Mouse (Mus musculus): ENCODE results near the gene Eml1. TPM values are rescaled to one million over a fixed set of nuclear protein-coding genes. Genes with fewer than 3 reads are reported as not detected.

Eml1 gene
- polyA plus RNA-seq, 1 experiment = 9.5 TPM

DNA sequence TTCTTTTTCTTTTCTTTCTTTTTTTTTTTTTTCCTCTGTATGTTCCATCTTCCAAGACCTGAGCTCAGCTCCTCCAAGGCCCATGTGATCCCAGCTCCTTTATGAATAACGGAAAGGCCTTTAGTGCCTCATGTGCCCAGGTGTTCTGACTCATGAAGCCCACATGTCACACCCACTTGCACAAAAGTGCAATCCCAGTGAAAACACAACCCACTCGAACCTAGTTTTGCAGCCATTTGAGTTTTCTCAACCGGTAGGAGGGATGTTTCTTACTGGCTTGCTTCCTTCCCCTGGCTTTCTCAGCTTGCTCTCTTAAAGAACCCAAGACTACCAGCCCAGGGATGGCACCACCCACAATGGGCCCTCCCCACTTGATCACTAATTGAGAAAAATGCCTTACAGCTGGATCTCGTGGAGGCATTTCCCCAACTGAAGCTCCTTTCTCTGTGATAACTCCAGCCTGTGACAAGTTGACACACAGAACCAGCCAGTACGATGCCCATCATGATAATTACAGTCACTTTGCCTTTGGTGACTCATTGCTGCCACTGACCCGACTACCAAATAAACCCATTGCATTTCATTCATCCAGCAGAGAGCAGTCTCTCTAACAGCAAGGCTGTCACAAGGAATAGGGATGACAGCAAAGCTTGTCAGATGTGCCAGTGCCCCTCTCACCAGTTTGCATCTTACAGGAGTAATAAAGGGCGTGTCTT lies 208.6 kb downstream of the Eml1 start:
- no peak overlapping the region for H3K9ac ChIP-seq (ENCODE audit: low read depth, poor library complexity, severe bottlenecking)
- no peaks in the 10 kb centered on the region for H3K9me3 ChIP-seq (replicated peaks; ENCODE audit: control insufficient read depth, insufficient read depth, low read length, poor library complexity, severe bottlenecking)
- H3K4me3 ChIP-seq (ENCODE audit: low read depth, low read length) = no peak overlapping the region
- H3K36me3 ChIP-seq (ENCODE audit: control insufficient read depth, insufficient read depth, low read length, poor library complexity, severe bottlenecking) = no peaks in the 10 kb centered on the region; the same call in 1 of the 2 replicates
- TF ChIP-seq POLR2A (IDR thresholded peaks at IDR 0.05; ENCODE audit: insufficient read depth, low read length) (no peak), CTCF (IDR thresholded peaks at IDR 0.05; ENCODE audit: low read depth, low read length) (no peak), EP300 (IDR thresholded peaks at IDR 0.05; ENCODE audit: insufficient read depth, low read depth, low read length) (no peak)
- no peak overlapping the region for H3K27ac ChIP-seq (ENCODE audit: insufficient read depth, low read length)
- H3K27me3 ChIP-seq (ENCODE audit: control insufficient read depth, insufficient read depth, low read length, poor library complexity, severe bottlenecking) = no peaks in the 10 kb centered on the region
- H3K4me1 ChIP-seq (ENCODE audit: control insufficient read depth, insufficient read depth, low read length) = no peaks in the 10 kb centered on the region

DNA sequence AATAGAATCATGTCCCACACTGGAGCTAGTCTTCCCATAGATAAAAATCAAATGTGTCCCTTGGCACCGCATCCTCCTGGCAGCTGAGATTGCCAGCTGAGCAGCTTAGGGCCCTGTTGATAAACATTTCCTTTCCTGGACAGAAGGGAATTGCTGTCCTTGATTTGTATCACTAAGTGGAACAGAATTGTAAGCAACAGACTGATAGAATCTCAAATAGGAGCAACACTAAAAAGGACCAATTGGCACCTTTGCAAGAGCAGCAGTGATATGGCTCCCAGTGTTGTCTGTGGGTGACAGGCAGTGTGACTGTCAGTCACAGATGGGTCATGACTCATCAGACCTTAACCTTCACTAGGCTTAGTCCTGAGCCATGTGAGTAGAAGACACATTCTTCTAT lies 213.0 kb downstream of the Eml1 start:
- no peak for TF ChIP-seq CTCF (IDR thresholded peaks at IDR 0.05; ENCODE audit: low read depth, low read length)
- no peak for TF ChIP-seq POLR2A (IDR thresholded peaks at IDR 0.05; ENCODE audit: insufficient read depth, low read length)
- no peak for TF ChIP-seq EP300 (IDR thresholded peaks at IDR 0.05; ENCODE audit: insufficient read depth, low read depth, low read length)
- Histone ChIP-seq H3K9ac (ENCODE audit: low read depth, poor library complexity, severe bottlenecking) (no peak overlapping the region), H3K27me3 (ENCODE audit: control insufficient read depth, insufficient read depth, low read length, poor library complexity, severe bottlenecking) (no peaks in the 10 kb centered on the region; the same call in 1 of the 2 replicates), H3K4me1 (ENCODE audit: control insufficient read depth, insufficient read depth, low read length) (no peaks in the 10 kb centered on the region), H3K27ac (ENCODE audit: insufficient read depth, low read length) (no peak overlapping the region), H3K4me3 (ENCODE audit: low read depth, low read length) (no peak overlapping the region), H3K36me3 (ENCODE audit: control insufficient read depth, insufficient read depth, low read length, poor library complexity, severe bottlenecking) (no peaks in the 10 kb centered on the region), H3K9me3 (replicated peaks; ENCODE audit: control insufficient read depth, insufficient read depth, low read length, poor library complexity, severe bottlenecking) (no peaks in the 10 kb centered on the region)

Other genes starting within 250 kb of the Eml1 start
- 70.8 and 84.5 TPM in 2 replicates for gene Setd3, start 191.6 kb upstream of the Eml1 start, polyA plus RNA-seq (2011; ENCODE audit: insufficient read depth, insufficient read length, low read depth, missing spikeins)
- 66.9 and 69.8 TPM in 2 replicates for gene Ccnk, start 191.4 kb upstream of the Eml1 start, polyA plus RNA-seq (2011; ENCODE audit: insufficient read depth, insufficient read length, low read depth, missing spikeins)
- gene Ccdc85c, start 95.5 kb upstream of the Eml1 start, polyA plus RNA-seq (2011; ENCODE audit: insufficient read depth, insufficient read length, low read depth, missing spikeins) = 21.0 and 22.0 TPM in 2 replicates
- gene Hhipl1, start 64.7 kb upstream of the Eml1 start, polyA plus RNA-seq (2011; ENCODE audit: insufficient read depth, insufficient read length, low read depth, missing spikeins) = 0.82 and 1.1 TPM in 2 replicates
- gene Cyp46a1, start 36.6 kb upstream of the Eml1 start, polyA plus RNA-seq (2011; ENCODE audit: insufficient read depth, insufficient read length, low read depth, missing spikeins) = 1.0 and 1.6 TPM in 2 replicates
- 40.5 and 48.2 TPM in 2 replicates for gene Evl, start 183.8 kb downstream of the Eml1 start, polyA plus RNA-seq (2011; ENCODE audit: insufficient read depth, insufficient read length, low read depth, missing spikeins)

Measured in ES-Bruce4 (cell line).